Mouse (Mus musculus): Measurements from ENCODE around the gene Lmntd2.
"Not testable (repeated sequence)": the region's sequence is repeated elsewhere in the genome, so short reads cannot be mapped to it uniquely, and the experiment has no call there.

The Lmntd2 gene

GRCm38 (mm10) chr7:141213605-141214235, at the start of gene Lmntd2:
Gene Lmntd2, minus strand, starts transcription at chr7:141214080.
- Histone ChIP-seq H3K27me3 (ENCODE audit: control insufficient read depth, insufficient read depth, low read length, poor library complexity, severe bottlenecking) (no peaks in the 10 kb centered on the region), H3K36me3 (ENCODE audit: control insufficient read depth, insufficient read depth, low read length, poor library complexity, severe bottlenecking) (no peaks in the 10 kb centered on the region)
- DNase-seq (ENCODE audit: low read depth, low spot score): no peak

GRCm38 (mm10) chr7:141263640-141264039, 49.8 kb upstream of the Lmntd2 start:
- Histone ChIP-seq H3K36me3 (ENCODE audit: control insufficient read depth, insufficient read depth, low read length, poor library complexity, severe bottlenecking) (peaks cover 24% of the 10 kb centered on the region), H3K27me3 (ENCODE audit: control insufficient read depth, insufficient read depth, low read length, poor library complexity, severe bottlenecking) (no peaks in the 10 kb centered on the region)
- DNase-seq (ENCODE audit: low read depth, low spot score): no peak

- peaks cover 25% of the 10 kb centered on the region for H3K36me3 ChIP-seq (ENCODE audit: control insufficient read depth, insufficient read depth, low read length, poor library complexity, severe bottlenecking)
- no peaks in the 10 kb centered on the region for H3K27me3 ChIP-seq (ENCODE audit: control insufficient read depth, insufficient read depth, low read length, poor library complexity, severe bottlenecking)
- DNase-seq (ENCODE audit: low read depth, low spot score): no peak
Observed at GRCm38 (mm10) chr7:141261480-141261879, 47.6 kb upstream of the Lmntd2 start.

GRCm38 (mm10) chr7:141256159-141256558, 42.3 kb upstream of the Lmntd2 start:
- H3K27me3 ChIP-seq (ENCODE audit: control insufficient read depth, insufficient read depth, low read length, poor library complexity, severe bottlenecking): no peaks in the 10 kb centered on the region
- DNase-seq (ENCODE audit: low read depth, low spot score): no peak
- H3K36me3 ChIP-seq (ENCODE audit: control insufficient read depth, insufficient read depth, low read length, poor library complexity, severe bottlenecking): peaks cover 32% of the 10 kb centered on the region

- peaks cover 17% of the 10 kb centered on the region for H3K36me3 ChIP-seq (ENCODE audit: control insufficient read depth, insufficient read depth, low read length, poor library complexity, severe bottlenecking)
- not testable (repeated sequence) for H3K27me3 ChIP-seq (ENCODE audit: control insufficient read depth, insufficient read depth, low read length, poor library complexity, severe bottlenecking); DNase-seq (ENCODE audit: low read depth, low spot score)
Observed at GRCm38 (mm10) chr7:141250486-141250885, 36.6 kb upstream of the Lmntd2 start.

- H3K36me3 ChIP-seq (ENCODE audit: control insufficient read depth, insufficient read depth, low read length, poor library complexity, severe bottlenecking): peaks cover 6% of the 10 kb centered on the region
- H3K27me3 ChIP-seq (ENCODE audit: control insufficient read depth, insufficient read depth, low read length, poor library complexity, severe bottlenecking): no peaks in the 10 kb centered on the region
- DNase-seq (ENCODE audit: low read depth, low spot score): no peak
Observed at GRCm38 (mm10) chr7:141231551-141231950, 17.7 kb upstream of the Lmntd2 start.

- H3K27me3 ChIP-seq (ENCODE audit: control insufficient read depth, insufficient read depth, low read length, poor library complexity, severe bottlenecking): no peaks in the 10 kb centered on the region
- no peak for DNase-seq (ENCODE audit: low read depth, low spot score)
- peaks cover 6% of the 10 kb centered on the region for H3K36me3 ChIP-seq (ENCODE audit: control insufficient read depth, insufficient read depth, low read length, poor library complexity, severe bottlenecking)
Observed at GRCm38 (mm10) chr7:141231111-141231510, 17.2 kb upstream of the Lmntd2 start.

- Histone ChIP-seq H3K36me3 (ENCODE audit: control insufficient read depth, insufficient read depth, low read length, poor library complexity, severe bottlenecking) (peaks cover 4% of the 10 kb centered on the region), H3K27me3 (ENCODE audit: control insufficient read depth, insufficient read depth, low read length, poor library complexity, severe bottlenecking) (no peaks in the 10 kb centered on the region)
- DNase-seq (ENCODE audit: low read depth, low spot score): no peak
Observed at GRCm38 (mm10) chr7:141230570-141230969, 16.7 kb upstream of the Lmntd2 start.

GRCm38 (mm10) chr7:141229702-141230101, 15.8 kb upstream of the Lmntd2 start:
- no peak for DNase-seq (ENCODE audit: low read depth, low spot score)
- Histone ChIP-seq H3K27me3 (ENCODE audit: control insufficient read depth, insufficient read depth, low read length, poor library complexity, severe bottlenecking) (no peaks in the 10 kb centered on the region), H3K36me3 (ENCODE audit: control insufficient read depth, insufficient read depth, low read length, poor library complexity, severe bottlenecking) (peaks cover 4% of the 10 kb centered on the region)

GRCm38 (mm10) chr7:141228279-141229067, 14.6 kb upstream of the Lmntd2 start, which contains the start of gene Phrf1:
Gene Phrf1, plus strand, starts transcription at chr7:141228784.
- peak; percentile 94 for DNase-seq (ENCODE audit: low read depth, low spot score)
- H3K36me3 ChIP-seq (ENCODE audit: control insufficient read depth, insufficient read depth, low read length, poor library complexity, severe bottlenecking): peaks cover 4% of the 10 kb centered on the region
- no peaks in the 10 kb centered on the region; the same call in 1 of the 2 replicates for H3K27me3 ChIP-seq (ENCODE audit: control insufficient read depth, insufficient read depth, low read length, poor library complexity, severe bottlenecking)

- Histone ChIP-seq H3K27me3 (ENCODE audit: control insufficient read depth, insufficient read depth, low read length, poor library complexity, severe bottlenecking) (no peaks in the 10 kb centered on the region; the same call in 1 of the 2 replicates), H3K36me3 (ENCODE audit: control insufficient read depth, insufficient read depth, low read length, poor library complexity, severe bottlenecking) (peaks cover under 1% of the 10 kb centered on the region)
- DNase-seq (ENCODE audit: low read depth, low spot score): no peak
Observed at GRCm38 (mm10) chr7:141227796-141228195, 13.9 kb upstream of the Lmntd2 start.

- no peaks in the 10 kb centered on the region; the same call in 1 of the 2 replicates for H3K27me3 ChIP-seq (ENCODE audit: control insufficient read depth, insufficient read depth, low read length, poor library complexity, severe bottlenecking)
- no peaks in the 10 kb centered on the region; the same call in 1 of the 2 replicates for H3K36me3 ChIP-seq (ENCODE audit: control insufficient read depth, insufficient read depth, low read length, poor library complexity, severe bottlenecking)
- DNase-seq (ENCODE audit: low read depth, low spot score): peak; percentile 31
Observed at GRCm38 (mm10) chr7:141226535-141226934, 12.7 kb upstream of the Lmntd2 start.

GRCm38 (mm10) chr7:141222696-141223215, 8.9 kb upstream of the Lmntd2 start:
- Histone ChIP-seq H3K27me3 (ENCODE audit: control insufficient read depth, insufficient read depth, low read length, poor library complexity, severe bottlenecking) (no peaks in the 10 kb centered on the region; the same call in 1 of the 2 replicates), H3K36me3 (ENCODE audit: control insufficient read depth, insufficient read depth, low read length, poor library complexity, severe bottlenecking) (no peaks in the 10 kb centered on the region)
- DNase-seq (ENCODE audit: low read depth, low spot score): no peak

GRCm38 (mm10) chr7:141222126-141222467, 8.2 kb upstream of the Lmntd2 start:
- Histone ChIP-seq H3K27me3 (ENCODE audit: control insufficient read depth, insufficient read depth, low read length, poor library complexity, severe bottlenecking) (no peaks in the 10 kb centered on the region; the same call in 1 of the 2 replicates), H3K36me3 (ENCODE audit: control insufficient read depth, insufficient read depth, low read length, poor library complexity, severe bottlenecking) (no peaks in the 10 kb centered on the region)
- no peak for DNase-seq (ENCODE audit: low read depth, low spot score)
